Mouse (Mus musculus) adrenal gland, postnatal 4 days (tissue): ENCODE data around the gene Szrd1. TPM values are rescaled to one million over a fixed set of nuclear protein-coding genes. Genes with fewer than 3 reads are reported as not detected.

ENCODE experiments used
- DNase-seq, 2 experiments: peaks; one replicate each; pipeline ENCODE4 v3.0.0; 2021 to 2022; ENCODE audit warnings: low spot score in 2 of 2, mixed read lengths in 2 of 2
- total RNA-seq, 2 experiments: library from RNA; stranded (reverse); gene quantifications; 2 replicates each; pipeline ENCODE4 v1.2.3; 2021

The Szrd1 gene
- total RNA-seq, 2 experiments from 2014 or later = 115 to 132 TPM

GRCm38 (mm10) chr4:141072502-141072901 is 67.1 kb downstream of the Szrd1 start:
- no peak for DNase-seq

DNA sequence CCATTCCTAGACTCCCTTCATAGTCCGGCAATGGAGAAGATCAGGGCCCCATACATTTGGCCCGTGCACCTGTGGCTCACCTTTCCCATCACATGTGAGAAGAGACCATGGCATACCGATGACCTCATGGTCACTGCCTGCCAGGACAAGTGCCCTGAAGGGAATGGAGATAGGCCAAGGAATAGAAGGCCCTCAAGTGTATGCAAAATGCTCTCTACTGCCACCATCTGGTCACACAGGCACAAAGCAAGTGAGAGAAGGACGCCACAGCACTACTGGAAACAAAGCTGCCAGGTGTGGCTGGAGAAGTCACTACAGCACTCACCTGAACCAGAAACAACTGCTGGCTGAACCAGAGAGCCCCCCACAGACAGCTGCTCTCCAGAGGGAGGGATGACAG is 69.8 kb downstream of the Szrd1 start:
- DNase-seq = no peak

DNA sequence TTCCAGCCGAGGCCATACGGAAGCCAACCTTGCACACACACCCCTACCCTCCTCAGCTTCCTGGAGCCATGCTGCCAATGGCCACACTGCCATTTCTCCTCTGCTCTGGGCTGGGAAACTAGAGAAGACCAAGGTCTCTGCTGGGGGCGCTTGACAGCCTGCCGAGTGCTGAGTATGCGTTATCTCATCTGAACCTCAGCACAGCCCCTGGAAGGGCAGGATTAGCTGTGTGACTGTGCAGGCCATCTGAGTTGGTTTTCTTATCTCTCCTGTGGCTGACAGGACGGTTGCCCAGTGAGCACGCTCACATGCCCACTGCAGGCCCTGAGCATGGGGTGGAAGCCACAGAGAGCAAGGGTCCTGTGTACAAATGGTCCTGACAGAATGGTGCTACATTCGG is 70.9 kb downstream of the Szrd1 start:
- no peak for DNase-seq

DNA sequence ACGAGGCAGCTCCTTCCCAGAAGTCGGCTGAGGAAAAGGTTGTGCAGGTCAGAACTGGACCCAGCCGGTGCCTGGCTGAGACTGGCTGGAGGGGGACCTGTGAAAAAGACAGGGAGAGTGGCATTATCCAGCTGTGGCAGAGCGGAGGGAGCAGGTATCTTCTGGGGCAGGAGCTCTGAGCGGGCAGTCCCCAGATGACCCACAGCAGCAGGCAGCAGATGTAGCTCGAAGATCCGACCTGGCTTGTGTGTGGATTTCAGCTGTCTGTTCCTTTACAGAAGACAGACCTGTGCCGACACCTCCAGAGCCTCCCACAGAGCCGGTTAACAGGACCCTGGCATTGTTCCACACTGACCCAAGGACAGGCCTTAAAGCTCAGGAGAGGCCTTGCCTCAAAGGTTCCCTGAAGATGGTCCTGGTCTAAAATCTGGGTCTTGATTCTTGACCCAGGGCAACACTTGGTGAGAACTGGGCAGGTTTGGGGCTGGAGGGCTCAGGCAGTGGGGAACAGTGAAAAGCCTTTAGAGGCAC is 72.0 kb downstream of the Szrd1 start:
- DNase-seq = no peak

GRCm38 (mm10) chr4:141066709-141067515 is 72.7 kb downstream of the Szrd1 start:
- no peak for DNase-seq

- DNase-seq = peak; percentile 65 to 72
Observed at GRCm38 (mm10) chr4:141065123-141065522, 74.5 kb downstream of the Szrd1 start.

GRCm38 (mm10) chr4:141064104-141064659 is 75.4 kb downstream of the Szrd1 start:
- no peak for DNase-seq

Other genes starting within 250 kb of the Szrd1 start
- 1 to 10 TPM; 6.7 to 9.5 TPM for gene Padi2, start 233.4 kb downstream of the Szrd1 start, total RNA-seq
- gene Sdhb, start 178.6 kb downstream of the Szrd1 start, total RNA-seq = 100 to 1,000 TPM; 271 to 305 TPM
- 10 to 100 TPM; 58.8 to 63.5 TPM for gene Atp13a2, start 152.9 kb downstream of the Szrd1 start, total RNA-seq
- gene Mfap2, start 129.4 kb downstream of the Szrd1 start, total RNA-seq = 100 to 1,000 TPM in 1 of 2 experiments, 10 to 100 TPM in 1; 98.0 to 106 TPM
- gene Crocc, start 79.2 kb downstream of the Szrd1 start, total RNA-seq = 10 to 100 TPM; 16.3 to 24.0 TPM
- 10 to 100 TPM; 66.0 to 69.1 TPM for gene Necap2, start 61.4 kb downstream of the Szrd1 start, total RNA-seq
- gene Spata21, start 51.4 kb downstream of the Szrd1 start, total RNA-seq = under 1 TPM; 0.68 to 0.81 TPM
- gene Fbxo42, start 8.1 kb upstream of the Szrd1 start, total RNA-seq = 10 to 100 TPM; 25.3 to 25.9 TPM
- gene Rsg1, start 74.2 kb upstream of the Szrd1 start, total RNA-seq = 1 to 10 TPM; 2.5 to 2.7 TPM
- gene Arhgef19, start 99.7 kb upstream of the Szrd1 start, total RNA-seq = 10 to 100 TPM; 37.5 to 39.2 TPM
- 10 to 100 TPM; 19.0 to 21.5 TPM for gene Epha2, start 161.5 kb upstream of the Szrd1 start, total RNA-seq
- 1 to 10 TPM; 1.9 to 3.0 TPM for gene Fam131c, start 228.4 kb upstream of the Szrd1 start, total RNA-seq